Mouse (Mus musculus) ES-Bruce4 (cell line): ENCODE results near the gene Stab2.

Experiments used
- CTCF ChIP-seq: IDR thresholded peaks from one replicate; pipeline ENCODE4 v1.8.1; 2011; ENCODE audit warnings: low read depth, low read length
- EP300 ChIP-seq: IDR thresholded peaks from 2 replicates; pipeline ENCODE4 v1.6.1; 2011; ENCODE audit warnings: low read depth, low read length; ENCODE audit not compliant: insufficient read depth
- POLR2A ChIP-seq: IDR thresholded peaks from one replicate; pipeline ENCODE4 v1.8.1; 2011; ENCODE audit warnings: low read length; ENCODE audit not compliant: insufficient read depth

DNA sequence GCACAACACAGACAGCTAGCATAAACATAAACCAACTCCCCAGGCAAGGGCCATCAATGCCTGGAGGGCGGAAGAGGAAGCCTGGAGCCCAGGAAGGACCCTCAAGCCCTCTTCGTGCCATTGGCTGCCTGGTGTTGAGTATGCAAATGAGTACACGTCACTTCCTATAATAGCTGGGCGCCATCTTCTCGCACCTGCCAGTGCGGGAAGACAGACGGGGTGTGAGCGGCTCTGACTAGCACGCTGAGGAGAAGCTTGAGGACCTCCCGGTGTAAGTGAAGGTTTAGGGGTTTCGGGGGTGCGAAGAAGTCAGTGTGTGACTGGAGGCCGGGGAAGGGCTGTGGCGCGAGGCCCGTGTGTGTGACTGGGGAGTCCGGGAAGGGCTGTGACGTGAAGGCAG lies 99.3 kb downstream of the Stab2 start:
- TF ChIP-seq POLR2A = no peak
- no peak for TF ChIP-seq CTCF
- no peak for TF ChIP-seq EP300
